In the genomic region with DNA sequence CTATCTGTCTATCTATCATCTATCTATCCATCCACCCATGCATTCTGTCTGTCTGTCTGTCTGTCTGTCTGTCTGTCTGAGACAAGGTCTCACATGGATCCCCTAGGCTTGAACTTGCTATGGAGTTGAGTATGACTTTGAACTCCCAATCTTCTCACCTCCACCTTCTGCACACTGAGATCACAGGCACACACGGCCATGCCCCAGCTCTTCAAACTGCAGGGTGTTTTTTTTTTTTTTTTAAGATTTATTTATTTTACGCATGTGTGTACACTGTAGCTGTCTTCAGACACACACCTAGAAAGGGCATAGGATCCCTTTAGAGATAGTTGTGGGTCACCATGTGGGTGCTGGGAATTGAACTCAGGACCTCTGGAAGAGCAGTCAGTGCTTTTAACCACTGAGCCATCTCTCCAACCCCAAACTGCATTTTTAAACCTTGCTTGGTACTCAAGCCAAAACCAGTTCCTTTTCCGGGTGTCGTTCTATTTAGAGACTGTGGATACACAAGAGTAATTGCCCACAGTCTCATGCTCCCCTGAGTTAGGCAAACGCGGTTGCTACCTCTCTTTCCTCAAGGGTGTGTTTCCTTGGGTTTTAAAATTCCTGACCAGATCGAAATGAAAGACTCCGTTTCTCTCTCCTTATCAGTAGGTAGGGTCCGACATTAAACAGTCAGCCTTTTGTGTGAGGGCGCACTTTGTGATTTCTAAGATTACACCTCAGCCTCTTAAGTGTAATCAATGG, we compare ENCODE assay signal across 8 mouse cellular contexts. TPM values are rescaled to one million over a fixed set of nuclear protein-coding genes. Genes with fewer than 3 reads are reported as not detected.
DNase-seq lines count a peak whose midpoint lies in the region; ATAC-seq and TF ChIP-seq lines count a peak whose summit lies in the region.

No protein-coding gene starts in this region.

- no peaks in the 10 kb centered on the region for H3K36me3 ChIP-seq in heart, embryonic 10.5 days
- H3K36me3 ChIP-seq in heart, embryonic 16.5 days (ENCODE audit: control insufficient read depth, insufficient read depth): no peaks in the 10 kb centered on the region
- no peaks in the 10 kb centered on the region for H3K36me3 ChIP-seq in liver, postnatal 0 days (replicated peaks; ENCODE audit: insufficient read depth, low read length)

- H3K27me3 ChIP-seq in heart, embryonic 10.5 days (ENCODE audit: insufficient read depth, poor library complexity, severe bottlenecking): no peaks in the 10 kb centered on the region
- H3K27me3 ChIP-seq in Patski: no peaks in the 10 kb centered on the region
- no peaks in the 10 kb centered on the region for H3K27me3 ChIP-seq in heart, embryonic 16.5 days (ENCODE audit: control insufficient read depth, insufficient read depth, low read length)
- no peaks in the 10 kb centered on the region for H3K27me3 ChIP-seq in liver, postnatal 0 days (ENCODE audit: insufficient read depth, low read length)

- no peak for TF ChIP-seq EP300 in liver, postnatal 0 days (IDR thresholded peaks at IDR 0.05; ENCODE audit: low read depth)

- H3K9ac ChIP-seq in heart, embryonic 16.5 days (ENCODE audit: low read length): peak overlapping the region; percentile 76
- H3K9ac ChIP-seq in liver, postnatal 0 days (replicated peaks): peak overlapping the region; percentile 73

- intact Hi-C loops in heart, postnatal 25 days (cut with DNase I): no loop called here

- POLR2A ChIA-PET in Patski (lab: Charles Lee): no interaction called here

- in situ Hi-C loops in Patski (cut with MboI; ENCODE audit: low pct_unique_long_range_greater_than_20kb): loop anchor here (10.0 kb wide), 1 partner anchor 80 kb away; no protein-coding TSS in a partner anchor

- DNase-seq in heart, embryonic 10.5 days (ENCODE audit: low spot score): no peak
- DNase-seq in heart, postnatal 25 days (ENCODE audit: low spot score): no peak
- no peak for DNase-seq in Patski (ENCODE audit: low read depth, low spot score)
- DNase-seq in liver, postnatal 0 days: no peak
- DNase-seq in thymus, postnatal 25 days: peak; percentile 52
- no peak for DNase-seq in adrenal gland, postnatal 36 days
- DNase-seq in cerebellum, postnatal 14 days: no peak

- H3K4me2 ChIP-seq in heart, embryonic 16.5 days (ENCODE audit: low read depth, low read length): peak overlapping the region; percentile 78
- H3K4me2 ChIP-seq in liver, postnatal 0 days (ENCODE audit: low read depth, low read length): peak overlapping the region; percentile 89

- no peaks in the 10 kb centered on the region for H3K9me3 ChIP-seq in heart, embryonic 10.5 days
- H3K9me3 ChIP-seq in heart, embryonic 16.5 days (replicated peaks; ENCODE audit: control insufficient read depth, low read length): no peaks in the 10 kb centered on the region
- H3K9me3 ChIP-seq in liver, postnatal 0 days (ENCODE audit: low read length): no peaks in the 10 kb centered on the region

- ATAC-seq in Patski: peak; percentile 13
- ATAC-seq in heart, embryonic 16.5 days (replicated peaks; ENCODE audit: extremely low read depth, insufficient read depth, low FRiP score): no peak
- ATAC-seq in liver, postnatal 0 days: no peak

- peak overlapping the region; percentile 92 for H3K27ac ChIP-seq in heart, embryonic 10.5 days
- H3K27ac ChIP-seq in heart, embryonic 16.5 days (ENCODE audit: low read length): peak overlapping the region; percentile 91
- H3K27ac ChIP-seq in liver, postnatal 0 days (ENCODE audit: low read depth): peak overlapping the region; percentile 93

- peak overlapping the region; percentile 63 for H3K4me3 ChIP-seq in heart, embryonic 10.5 days
- H3K4me3 ChIP-seq in heart, embryonic 16.5 days (ENCODE audit: low read length): peak overlapping the region; percentile 56
- peak overlapping the region; percentile 55 for H3K4me3 ChIP-seq in liver, postnatal 0 days (ENCODE audit: low read depth, low read length)

- no peak for TF ChIP-seq CTCF in Patski (IDR thresholded peaks at IDR 0.05)
- no peak for TF ChIP-seq CTCF in liver, postnatal 0 days (IDR thresholded peaks at IDR 0.05; ENCODE audit: low read depth)

- CTCF ChIA-PET in Patski (lab: Charles Lee): no interaction called here

- H3K4me1 ChIP-seq in heart, embryonic 10.5 days: peaks cover 26% of the 10 kb centered on the region
- H3K4me1 ChIP-seq in heart, embryonic 16.5 days (ENCODE audit: control insufficient read depth, insufficient read depth, low read length): peaks cover 20% of the 10 kb centered on the region
- peaks cover 35% of the 10 kb centered on the region for H3K4me1 ChIP-seq in liver, postnatal 0 days (ENCODE audit: insufficient read depth)

- 19% methylated on average over 10 of the region's 10 CpGs for WGBS in heart, embryonic 10.5 days
- 17% methylated on average over 10 of the region's 10 CpGs for WGBS in heart, embryonic 16.5 days
- WGBS in liver, postnatal 0 days (ENCODE audit: insufficient replicate concordance): 10% methylated on average over 10 of the region's 10 CpGs

RNA-seq across cellular contexts. Expression of a gene that starts 57.0 kb away (rescaled TPM):
- 3.2 and 3.7 TPM in 2 replicates for polyA plus RNA-seq in heart, embryonic 10.5 days (2016; fragmentation: Nextera tagmentation; extraction: Ambion mirVana)
- 10 to 100 TPM in 1 of 2 experiments, 1 to 10 TPM in 1; 9.6 to 13.0 TPM for total RNA-seq in heart, postnatal 25 days (2021)
- polyA plus RNA-seq in Patski (2021): 26.7 TPM
- polyA plus RNA-seq in heart, embryonic 16.5 days (2015; fragmentation: Nextera tagmentation; extraction: Ambion mirVana): 3.2 and 3.6 TPM in 2 replicates
- 2.1 and 2.4 TPM in 2 replicates for polyA plus RNA-seq in liver, postnatal 0 days (2015; fragmentation: Nextera tagmentation; extraction: Ambion mirVana)
- total RNA-seq in adrenal gland, postnatal 36 days (2021): 10 to 100 TPM; 23.9 to 24.2 TPM
